Mouse (Mus musculus) liver, embryonic 11.5 days (tissue): ENCODE measurements around the gene Olfr193. TPM values are rescaled to one million over a fixed set of nuclear protein-coding genes. Genes with fewer than 3 reads are reported as not detected.
"Not testable (repeated sequence)": the region's sequence is repeated elsewhere in the genome, so short reads cannot be mapped to it uniquely, and the experiment has no call there.

Experiments
- ATAC-seq: fragments of 200-750 bp; cut with Nextera tagmentation; replicated peaks from 2 replicates; pipeline ENCODE4 v1.8.0; 2017; ENCODE audit warnings: moderate number of reproducible peaks, mild to moderate bottlenecking, moderate TSS enrichment, moderate library complexity; ENCODE audit not compliant: low FRiP score
- DNase-seq: peaks from one replicate; pipeline ENCODE4 v3.0.0-alpha.2; 2017; ENCODE audit warnings: low spot score
- H3K27ac ChIP-seq: fragments of 300-500 bp; sonication (generic); 2 replicates; pipeline ENCODE4 v1.5.1; 2014; ENCODE audit warnings: mild to moderate bottlenecking, low read depth, low read length, control low read depth
- H3K27me3 ChIP-seq: fragments of 300-500 bp; sonication (generic); replicated peaks from 2 replicates; pipeline ENCODE4 v1.6.1; 2014; ENCODE audit warnings: low read length, mixed read lengths; ENCODE audit not compliant: control insufficient read depth, insufficient read depth
- H3K36me3 ChIP-seq: fragments of 300-500 bp; sonication (generic); 2 replicates; pipeline ENCODE4 v1.6.1; 2014; ENCODE audit warnings: mild to moderate bottlenecking, low read length, moderate library complexity, mixed read lengths; ENCODE audit not compliant: control insufficient read depth, insufficient read depth
- H3K4me1 ChIP-seq: fragments of 300-500 bp; sonication (generic); replicated peaks from 2 replicates; pipeline ENCODE4 v1.6.1; 2014; ENCODE audit warnings: low read length, mixed read lengths; ENCODE audit not compliant: control insufficient read depth, insufficient read depth
- H3K4me2 ChIP-seq: fragments of 300-500 bp; sonication (generic); 2 replicates; pipeline ENCODE4 v1.6.1; 2014; ENCODE audit warnings: mild to moderate bottlenecking, control low read depth, moderate library complexity
- H3K4me3 ChIP-seq: fragments of 300-500 bp; sonication (generic); 2 replicates; pipeline ENCODE4 v1.5.1; 2014; ENCODE audit warnings: low read depth, low read length, control low read depth
- H3K9ac ChIP-seq: fragments of 300-500 bp; sonication (generic); 2 replicates; pipeline ENCODE4 v1.6.1; 2014; ENCODE audit warnings: low read depth, low read length, control low read depth
- H3K9me3 ChIP-seq: fragments of 300-500 bp; sonication (generic); 2 replicates; pipeline ENCODE4 v1.6.1; 2016; ENCODE audit warnings: low read length, inconsistent platforms, mixed read lengths; ENCODE audit not compliant: control insufficient read depth
- WGBS: fragments of 180-500 bp; shearing (Covaris S2); extraction: QIAGEN DNeasy Blood & Tissue Kit; methylation state at CpG from one replicate; pipeline ENCODE4 v1.1.7; 2014; 5-methylcytosine and 5-hydroxymethylcytosine counted together
- polyA plus RNA-seq: library from polyadenylated mRNA; unstranded; fragments of >200 nt; fragmentation: Nextera tagmentation; extraction: Ambion mirVana; gene quantifications from 2 replicates; pipeline ENCODE4 v1.2.1, GENCODE M21; 2014

The Olfr193 gene
- polyA plus RNA-seq, 1 experiment from 2014 or later, result not detected

DNA sequence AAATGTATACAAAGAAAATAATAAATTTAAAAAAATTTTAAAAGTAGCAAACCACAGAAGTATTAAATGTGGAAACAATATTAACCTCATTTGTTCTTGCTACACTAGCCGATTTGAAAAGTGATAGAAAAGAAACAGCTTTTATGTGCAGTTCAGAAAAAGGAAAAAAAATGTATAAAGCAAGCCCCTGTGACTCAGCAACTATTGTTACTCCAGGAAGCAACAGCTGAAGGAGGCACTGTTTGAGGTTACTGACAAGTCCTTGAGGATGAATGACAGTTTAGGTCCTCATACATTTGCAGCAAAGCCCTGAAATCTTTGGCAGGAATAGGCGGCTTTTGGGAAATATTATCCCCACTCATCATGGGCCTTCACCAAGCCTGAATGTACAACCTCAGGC is 30.6 kb downstream of the Olfr193 start:
- H3K4me3 ChIP-seq, H3K36me3 ChIP-seq, H3K4me1 ChIP-seq, DNase-seq, H3K9ac ChIP-seq, H3K27me3 ChIP-seq, ATAC-seq, H3K27ac ChIP-seq, H3K4me2 ChIP-seq, H3K9me3 ChIP-seq: not testable (repeated sequence)
- 78% methylated on average over 2 of the region's 2 CpGs for WGBS

GRCm38 (mm10) chr16:59077905-59078304 is 33.8 kb downstream of the Olfr193 start, which contains the start of gene Olfr190:
TSS of gene Olfr190 (minus strand) at chr16:59078005.
- DNase-seq (no peak), ATAC-seq (no peak)
- Histone ChIP-seq H3K4me1 (no peaks in the 10 kb centered on the region), H3K27me3 (no peaks in the 10 kb centered on the region), H3K9me3 (no peaks in the 10 kb centered on the region), H3K9ac (no peak within 1 kb of the TSS), H3K4me2 (no peak within 1 kb of the TSS), H3K27ac (no peak within 1 kb of the TSS), H3K4me3 (no peak within 1 kb of the TSS), H3K36me3 (no peaks in the 10 kb centered on the region)
- 83% methylated on average over 5 of the region's 5 CpGs for WGBS

DNA sequence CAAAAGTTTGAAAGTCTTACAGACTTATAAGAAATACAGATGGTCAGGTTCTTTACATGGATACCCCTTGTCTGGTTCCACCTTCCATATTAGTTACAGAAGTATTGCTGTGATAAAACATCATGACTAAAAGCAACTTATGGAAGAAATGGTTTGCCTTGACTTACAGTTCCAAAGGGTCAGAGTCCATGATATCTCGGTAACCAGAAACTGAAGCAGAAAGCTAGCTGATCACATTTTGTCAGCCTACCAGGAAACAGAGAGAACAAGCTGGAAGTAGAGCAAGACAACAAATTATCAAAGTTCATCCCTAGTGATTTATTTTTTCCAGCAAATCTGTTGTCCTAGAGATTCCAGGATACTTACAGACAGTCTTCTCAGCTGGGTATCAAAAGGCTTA is 38.2 kb downstream of the Olfr193 start:
- no peaks in the 10 kb centered on the region for H3K36me3 ChIP-seq
- no peak for ATAC-seq
- DNase-seq, result no peak
- H3K9me3 ChIP-seq, result no peaks in the 10 kb centered on the region
- WGBS, result 74% methylated on average over 1 of the region's 1 CpGs
- no peak overlapping the region for H3K4me2 ChIP-seq
- H3K9ac ChIP-seq, result no peak overlapping the region
- no peaks in the 10 kb centered on the region for H3K4me1 ChIP-seq
- no peaks in the 10 kb centered on the region for H3K27me3 ChIP-seq
- no peak overlapping the region for H3K27ac ChIP-seq
- no peak overlapping the region for H3K4me3 ChIP-seq

- Histone ChIP-seq H3K9me3 (no peaks in the 10 kb centered on the region), H3K4me2 (no peak overlapping the region), H3K36me3 (no peaks in the 10 kb centered on the region), H3K4me3 (no peak overlapping the region), H3K4me1 (no peaks in the 10 kb centered on the region), H3K9ac (no peak overlapping the region), H3K27ac (no peak overlapping the region), H3K27me3 (no peaks in the 10 kb centered on the region)
- no peak for DNase-seq
- ATAC-seq, result no peak
Observed at GRCm38 (mm10) chr16:59071755-59072154, 39.9 kb downstream of the Olfr193 start.

GRCm38 (mm10) chr16:59062411-59062810 is 49.3 kb downstream of the Olfr193 start:
- not testable (repeated sequence) for H3K36me3 ChIP-seq, H3K27ac ChIP-seq, ATAC-seq, H3K4me3 ChIP-seq, H3K4me1 ChIP-seq, H3K9ac ChIP-seq, H3K4me2 ChIP-seq, DNase-seq, H3K9me3 ChIP-seq, H3K27me3 ChIP-seq
- WGBS, result 53% methylated on average over 3 of the region's 3 CpGs

Other genes starting within 250 kb of the Olfr193 start
- not detected in 2 replicates for gene Olfr177, start 237.1 kb downstream of the Olfr193 start, polyA plus RNA-seq
- gene Olfr178, start 219.8 kb downstream of the Olfr193 start, polyA plus RNA-seq, result not detected in 2 replicates
- not detected in 2 replicates for gene Olfr181, start 183.1 kb downstream of the Olfr193 start, polyA plus RNA-seq
- not detected in 2 replicates for gene Olfr180, start 182.5 kb downstream of the Olfr193 start, polyA plus RNA-seq
- not detected in 2 replicates for gene Olfr183, start 116.5 kb downstream of the Olfr193 start, polyA plus RNA-seq
- not detected in 2 replicates for gene Olfr186, start 81.6 kb downstream of the Olfr193 start, polyA plus RNA-seq
- not detected in 2 replicates for gene Olfr187, start 72.1 kb downstream of the Olfr193 start, polyA plus RNA-seq
- gene Olfr190, start 33.9 kb downstream of the Olfr193 start, polyA plus RNA-seq, result not detected in 2 replicates
- gene Olfr191, start 22.1 kb downstream of the Olfr193 start, polyA plus RNA-seq, result not detected in 2 replicates
- gene Olfr194, start 9.2 kb upstream of the Olfr193 start, polyA plus RNA-seq, result not detected in 2 replicates
- not detected in 2 replicates for gene Olfr195, start 35.2 kb upstream of the Olfr193 start, polyA plus RNA-seq
- not detected in 2 replicates for gene Olfr196, start 58.6 kb upstream of the Olfr193 start, polyA plus RNA-seq
- not detected in 2 replicates for gene Olfr198, start 91.7 kb upstream of the Olfr193 start, polyA plus RNA-seq
- gene Olfr199, start 107.9 kb upstream of the Olfr193 start, polyA plus RNA-seq, result not detected in 2 replicates
- gene Olfr201, start 160.8 kb upstream of the Olfr193 start, polyA plus RNA-seq, result not detected in 2 replicates
- gene Olfr202, start 174.9 kb upstream of the Olfr193 start, polyA plus RNA-seq, result not detected in 2 replicates
- not detected in 2 replicates for gene Olfr203, start 187.0 kb upstream of the Olfr193 start, polyA plus RNA-seq
- gene Olfr204, start 206.4 kb upstream of the Olfr193 start, polyA plus RNA-seq, result not detected in 2 replicates
- not detected in 2 replicates for gene Olfr205, start 219.3 kb upstream of the Olfr193 start, polyA plus RNA-seq
- not detected in 2 replicates for gene Olfr206, start 237.4 kb upstream of the Olfr193 start, polyA plus RNA-seq